Mouse (Mus musculus): ENCODE measurements around the gene Cks1brt. TPM values are rescaled to one million over a fixed set of nuclear protein-coding genes. Genes with fewer than 3 reads are reported as not detected.
"Not testable (repeated sequence)": the region's sequence is repeated elsewhere in the genome, so short reads cannot be mapped to it uniquely, and the experiment has no call there.

Gene Cks1brt
- not detected in 2 replicates for polyA plus RNA-seq (2014; fragmentation: Nextera tagmentation; extraction: Ambion mirVana)

DNA sequence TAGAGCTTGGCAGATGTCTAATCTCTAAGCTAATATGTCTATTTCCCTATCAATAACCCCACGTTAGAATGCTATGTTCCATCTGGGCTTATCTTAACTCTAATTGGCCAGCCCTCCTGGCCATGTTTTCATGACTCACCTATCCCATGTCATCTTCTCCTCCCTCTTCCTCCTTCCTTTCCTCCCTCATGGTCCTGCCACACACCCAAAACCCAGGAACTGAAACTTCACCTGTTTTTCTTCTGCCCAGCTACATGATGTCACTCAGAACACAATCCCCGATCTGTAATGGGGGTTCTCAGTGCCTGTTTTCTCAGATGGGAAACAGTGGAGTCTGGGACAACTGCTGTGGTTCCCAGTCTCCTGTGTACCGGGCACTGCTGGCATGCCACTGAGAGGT is at the start of gene Cks1brt:
Gene Cks1brt, plus strand, starts transcription at position 301 of the 400 bp plus-strand sequence.
- H3K27me3 ChIP-seq (ENCODE audit: control insufficient read depth, insufficient read depth, low read length) = no peaks in the 10 kb centered on the region
- H3K4me3 ChIP-seq (ENCODE audit: low read depth, low read length) = no peak within 1 kb of the TSS
- ATAC-seq (ENCODE audit: low read depth) = no peak
- H3K4me1 ChIP-seq (ENCODE audit: control insufficient read depth, insufficient read depth, low read length) = no peaks in the 10 kb centered on the region
- H3K27ac ChIP-seq (ENCODE audit: low read depth, low read length) = no peak within 1 kb of the TSS
- WGBS = 90% methylated on average over 3 of the region's 3 CpGs
- H3K9me3 ChIP-seq (ENCODE audit: control insufficient read depth, low read length) = no peaks in the 10 kb centered on the region; the same call in none of the 2 replicates
- H3K4me2 ChIP-seq (ENCODE audit: low read depth, low read length) = no peak within 1 kb of the TSS
- no peak within 1 kb of the TSS for H3K9ac ChIP-seq (replicated peaks; ENCODE audit: low read depth, low read length)
- no peaks in the 10 kb centered on the region for H3K36me3 ChIP-seq (ENCODE audit: control insufficient read depth, insufficient read depth, low read length)

DNA sequence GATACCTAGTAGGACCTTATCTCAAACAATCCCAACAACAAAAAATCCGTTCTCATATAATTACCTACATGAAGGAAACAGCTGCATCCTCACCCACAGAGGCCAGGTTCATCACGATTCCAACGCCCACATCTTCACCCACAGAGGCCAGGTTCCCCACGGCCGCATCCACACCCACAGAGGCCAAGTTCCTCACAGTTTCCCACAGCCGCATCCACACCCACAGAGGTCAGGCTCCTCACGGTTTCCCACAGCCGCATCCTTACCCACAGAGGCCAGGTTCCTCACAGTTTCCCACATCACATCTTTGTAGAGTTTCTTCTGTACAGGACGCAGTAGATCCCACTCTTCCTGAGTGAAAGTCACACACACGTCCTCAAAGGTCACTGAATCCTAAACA is 38.5 kb upstream of the Cks1brt start:
- no peaks in the 10 kb centered on the region for H3K27me3 ChIP-seq (ENCODE audit: control insufficient read depth, insufficient read depth, low read length)
- no peaks in the 10 kb centered on the region for H3K4me1 ChIP-seq (ENCODE audit: control insufficient read depth, insufficient read depth, low read length)
- H3K9ac ChIP-seq (replicated peaks; ENCODE audit: low read depth, low read length) = no peak overlapping the region
- no peak overlapping the region for H3K4me3 ChIP-seq (ENCODE audit: low read depth, low read length)
- no peak overlapping the region for H3K4me2 ChIP-seq (ENCODE audit: low read depth, low read length)
- H3K9me3 ChIP-seq (ENCODE audit: control insufficient read depth, low read length) = no peaks in the 10 kb centered on the region
- peaks cover 19% of the 10 kb centered on the region; the same call in 1 of the 2 replicates for H3K36me3 ChIP-seq (ENCODE audit: control insufficient read depth, insufficient read depth, low read length)
- ATAC-seq (ENCODE audit: low read depth) = no peak
- H3K27ac ChIP-seq (ENCODE audit: low read depth, low read length) = no peak overlapping the region
- 93% methylated on average over 10 of the region's 10 CpGs for WGBS

- H3K9ac ChIP-seq (replicated peaks; ENCODE audit: low read depth, low read length) = no peak overlapping the region
- H3K4me1 ChIP-seq (ENCODE audit: control insufficient read depth, insufficient read depth, low read length) = no peaks in the 10 kb centered on the region
- H3K4me3 ChIP-seq (ENCODE audit: low read depth, low read length) = no peak overlapping the region
- 78% methylated on average over 4 of the region's 4 CpGs for WGBS
- H3K27me3 ChIP-seq (ENCODE audit: control insufficient read depth, insufficient read depth, low read length) = no peaks in the 10 kb centered on the region
- ATAC-seq (ENCODE audit: low read depth) = no peak
- H3K27ac ChIP-seq (ENCODE audit: low read depth, low read length) = no peak overlapping the region
- peaks cover 8% of the 10 kb centered on the region; the same call in 1 of the 2 replicates for H3K36me3 ChIP-seq (ENCODE audit: control insufficient read depth, insufficient read depth, low read length)
- H3K4me2 ChIP-seq (ENCODE audit: low read depth, low read length) = no peak overlapping the region
- H3K9me3 ChIP-seq (ENCODE audit: control insufficient read depth, low read length) = no peaks in the 10 kb centered on the region
These were observed 36.2 kb upstream of the Cks1brt start for GRCm38 (mm10) chr8:85115501-85115900.

GRCm38 (mm10) chr8:85116984-85117383 is 34.7 kb upstream of the Cks1brt start:
- Histone ChIP-seq H3K27me3 (ENCODE audit: control insufficient read depth, insufficient read depth, low read length) (no peaks in the 10 kb centered on the region), H3K36me3 (ENCODE audit: control insufficient read depth, insufficient read depth, low read length) (no peaks in the 10 kb centered on the region), H3K4me2 (ENCODE audit: low read depth, low read length) (no peak overlapping the region), H3K4me3 (ENCODE audit: low read depth, low read length) (no peak overlapping the region), H3K9me3 (ENCODE audit: control insufficient read depth, low read length) (no peaks in the 10 kb centered on the region), H3K9ac (replicated peaks; ENCODE audit: low read depth, low read length) (no peak overlapping the region), H3K27ac (ENCODE audit: low read depth, low read length) (no peak overlapping the region), H3K4me1 (ENCODE audit: control insufficient read depth, insufficient read depth, low read length) (no peaks in the 10 kb centered on the region)
- ATAC-seq (ENCODE audit: low read depth) = no peak
- WGBS = 93% methylated on average over 7 of the region's 7 CpGs

GRCm38 (mm10) chr8:85119052-85119981 is 32.4 kb upstream of the Cks1brt start:
- Histone ChIP-seq H3K4me3 (ENCODE audit: low read depth, low read length) (peak overlapping the region; percentile 65), H3K36me3 (ENCODE audit: control insufficient read depth, insufficient read depth, low read length) (no peaks in the 10 kb centered on the region)
- peak; percentile 86 for ATAC-seq (ENCODE audit: low read depth)

DNA sequence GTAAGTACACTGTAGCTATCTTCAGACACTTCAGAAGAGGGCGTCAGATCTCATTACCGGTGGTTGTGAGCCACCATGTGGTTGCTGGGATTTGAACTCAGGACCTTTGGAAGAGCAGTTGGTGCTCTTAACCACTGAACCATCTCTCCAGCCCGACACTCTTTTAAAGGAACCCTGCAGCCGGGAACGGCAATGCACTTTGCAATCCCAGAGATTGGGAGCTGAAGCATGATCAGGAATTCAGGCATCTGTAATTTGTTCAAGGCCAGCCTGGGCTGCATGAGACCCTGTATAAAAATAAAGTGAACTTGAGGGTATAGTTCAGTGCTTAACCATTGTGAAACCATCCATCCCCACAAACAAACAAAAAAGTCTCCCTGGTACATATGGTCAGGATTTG is 31.5 kb upstream of the Cks1brt start:
- not testable (repeated sequence) for H3K4me3 ChIP-seq (ENCODE audit: low read depth, low read length); H3K4me1 ChIP-seq (ENCODE audit: control insufficient read depth, insufficient read depth, low read length); H3K9ac ChIP-seq (replicated peaks; ENCODE audit: low read depth, low read length); H3K27ac ChIP-seq (ENCODE audit: low read depth, low read length); H3K36me3 ChIP-seq (ENCODE audit: control insufficient read depth, insufficient read depth, low read length); H3K4me2 ChIP-seq (ENCODE audit: low read depth, low read length); ATAC-seq (ENCODE audit: low read depth); H3K27me3 ChIP-seq (ENCODE audit: control insufficient read depth, insufficient read depth, low read length); H3K9me3 ChIP-seq (ENCODE audit: control insufficient read depth, low read length)
- 79% methylated on average over 5 of the region's 5 CpGs for WGBS

More at GRCm38 (mm10) chr8:85119052-85119981, 32.4 kb upstream of the Cks1brt start:
- Histone ChIP-seq H3K9me3 (ENCODE audit: control insufficient read depth, low read length) (no peaks in the 10 kb centered on the region), H3K27me3 (ENCODE audit: control insufficient read depth, insufficient read depth, low read length) (no peaks in the 10 kb centered on the region), H3K4me2 (ENCODE audit: low read depth, low read length) (peak overlapping the region; percentile 73), H3K27ac (ENCODE audit: low read depth, low read length) (0 out of 2 replicates have a peak overlapping the region, but pooled peaks have one; percentile 52), H3K9ac (replicated peaks; ENCODE audit: low read depth, low read length) (peak overlapping the region; percentile 68), H3K4me1 (ENCODE audit: control insufficient read depth, insufficient read depth, low read length) (no peaks in the 10 kb centered on the region)
- 9% methylated on average over 37 of the region's 37 CpGs for WGBS

DNA sequence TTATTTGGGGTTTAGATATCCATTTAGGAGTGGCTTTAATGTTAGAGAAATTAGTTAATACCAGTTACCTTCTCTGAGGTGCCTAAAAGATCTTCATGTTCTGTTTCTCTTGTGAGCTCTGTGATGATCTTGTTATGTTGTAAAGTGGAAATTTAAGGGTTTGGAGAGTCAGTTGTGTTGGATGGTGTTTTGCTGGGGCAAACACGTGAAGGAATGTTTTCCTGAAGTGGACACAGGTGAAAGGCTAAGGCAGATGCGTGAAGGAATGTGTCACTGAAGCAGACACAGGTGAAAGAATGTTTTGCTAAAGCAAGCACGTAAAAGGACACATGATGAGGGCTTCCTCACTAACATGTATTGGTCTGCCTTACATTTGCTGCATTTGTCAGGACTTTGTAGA is 28.7 kb upstream of the Cks1brt start, which contains the start of gene Zfp791:
Gene Zfp791, minus strand, starts transcription at position 101 of the 400 bp plus-strand sequence.
- Histone ChIP-seq H3K4me2 (ENCODE audit: low read depth, low read length) (no peak within 1 kb of the TSS), H3K9ac (replicated peaks; ENCODE audit: low read depth, low read length) (no peak within 1 kb of the TSS), H3K36me3 (ENCODE audit: control insufficient read depth, insufficient read depth, low read length) (no peaks in the 10 kb centered on the region), H3K4me1 (ENCODE audit: control insufficient read depth, insufficient read depth, low read length) (no peaks in the 10 kb centered on the region), H3K9me3 (ENCODE audit: control insufficient read depth, low read length) (no peaks in the 10 kb centered on the region), H3K27ac (ENCODE audit: low read depth, low read length) (no peak within 1 kb of the TSS), H3K4me3 (ENCODE audit: low read depth, low read length) (no peak within 1 kb of the TSS), H3K27me3 (ENCODE audit: control insufficient read depth, insufficient read depth, low read length) (no peaks in the 10 kb centered on the region)
- 85% methylated on average over 3 of the region's 3 CpGs for WGBS
- ATAC-seq (ENCODE audit: low read depth) = no peak

DNA sequence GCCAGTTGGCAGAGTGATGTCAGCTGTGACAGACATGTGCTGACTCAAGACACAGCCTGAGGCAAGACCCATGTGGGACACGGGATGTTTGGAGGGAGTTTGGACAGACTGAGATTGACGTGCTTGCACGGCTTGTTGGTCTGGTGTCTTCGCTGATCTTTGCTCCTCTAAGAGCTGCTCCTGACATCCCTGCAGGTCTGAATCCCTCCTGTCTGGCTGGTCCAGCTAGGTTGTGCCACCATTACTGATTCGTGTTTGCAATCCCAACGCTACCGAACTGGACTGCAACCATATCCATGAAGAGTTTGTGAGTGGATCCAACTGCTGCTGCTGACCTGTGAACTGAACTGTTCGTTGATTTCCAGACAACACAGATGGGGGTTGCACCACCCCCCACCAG is 28.0 kb upstream of the Cks1brt start:
- 90% methylated on average over 8 of the region's 8 CpGs for WGBS
- no peaks in the 10 kb centered on the region for H3K27me3 ChIP-seq (ENCODE audit: control insufficient read depth, insufficient read depth, low read length)
- no peak for ATAC-seq (ENCODE audit: low read depth)
- no peaks in the 10 kb centered on the region for H3K4me1 ChIP-seq (ENCODE audit: control insufficient read depth, insufficient read depth, low read length)
- H3K9me3 ChIP-seq (ENCODE audit: control insufficient read depth, low read length) = no peaks in the 10 kb centered on the region
- H3K36me3 ChIP-seq (ENCODE audit: control insufficient read depth, insufficient read depth, low read length) = no peaks in the 10 kb centered on the region
- no peak overlapping the region for H3K27ac ChIP-seq (ENCODE audit: low read depth, low read length)
- no peak overlapping the region for H3K4me2 ChIP-seq (ENCODE audit: low read depth, low read length)
- H3K9ac ChIP-seq (replicated peaks; ENCODE audit: low read depth, low read length) = no peak overlapping the region
- H3K4me3 ChIP-seq (ENCODE audit: low read depth, low read length) = no peak overlapping the region

DNA sequence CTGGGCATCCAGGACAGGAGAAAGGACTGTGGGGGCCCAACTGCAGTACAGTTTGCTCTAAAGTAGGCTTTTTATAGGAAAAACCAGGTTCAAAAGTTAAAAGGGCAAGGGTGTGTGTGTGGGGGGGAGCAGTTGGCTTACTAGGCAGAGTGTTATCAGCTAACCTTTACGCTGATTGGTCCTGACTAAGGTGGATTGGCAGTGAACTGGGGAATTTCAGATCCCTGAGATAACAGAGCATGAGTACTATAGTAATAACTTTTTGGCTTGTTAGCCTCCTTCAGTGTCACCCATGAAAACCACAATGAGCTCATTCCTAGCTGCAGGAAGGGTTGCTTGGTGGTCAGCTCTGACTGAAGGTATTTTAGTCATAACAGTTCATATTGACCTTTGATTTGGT is 19.4 kb upstream of the Cks1brt start:
- no peak overlapping the region for H3K4me2 ChIP-seq (ENCODE audit: low read depth, low read length)
- H3K27me3 ChIP-seq (ENCODE audit: control insufficient read depth, insufficient read depth, low read length) = no peaks in the 10 kb centered on the region
- no peak overlapping the region for H3K27ac ChIP-seq (ENCODE audit: low read depth, low read length)
- no peak for ATAC-seq (ENCODE audit: low read depth)
- no peak overlapping the region for H3K9ac ChIP-seq (replicated peaks; ENCODE audit: low read depth, low read length)
- 92% methylated on average over 1 of the region's 1 CpGs for WGBS
- no peaks in the 10 kb centered on the region for H3K4me1 ChIP-seq (ENCODE audit: control insufficient read depth, insufficient read depth, low read length)
- no peak overlapping the region for H3K4me3 ChIP-seq (ENCODE audit: low read depth, low read length)
- no peaks in the 10 kb centered on the region for H3K36me3 ChIP-seq (ENCODE audit: control insufficient read depth, insufficient read depth, low read length)
- H3K9me3 ChIP-seq (ENCODE audit: control insufficient read depth, low read length) = no peaks in the 10 kb centered on the region

All from neural tube, embryonic 14.5 days (tissue).